32 mouse cellular contexts compared by ENCODE assay signal in the genomic region with DNA sequence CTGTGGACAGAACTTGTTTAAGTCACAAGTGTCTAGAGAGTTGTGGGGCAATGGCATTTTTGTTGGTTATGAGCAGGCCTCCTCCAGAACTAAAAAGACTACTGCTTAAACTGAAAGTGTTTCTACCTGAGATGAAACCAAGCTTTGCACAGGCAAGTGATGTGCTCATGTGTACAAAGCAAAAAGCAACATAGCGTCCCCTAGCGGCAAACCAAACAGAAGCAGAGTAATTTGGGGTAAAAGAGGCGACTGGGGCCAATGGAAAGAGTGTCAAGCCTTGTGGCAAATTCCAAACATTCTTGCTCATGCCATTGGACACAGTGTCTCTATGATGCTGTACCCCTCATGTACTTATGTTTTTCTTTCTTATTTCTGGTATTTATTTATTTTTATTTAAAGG. TPM values are rescaled to one million over a fixed set of nuclear protein-coding genes. Genes with fewer than 3 reads are reported as not detected.
DNase-seq lines count a peak whose midpoint lies in the region; ATAC-seq and TF ChIP-seq lines count a peak whose summit lies in the region.
"Had no signal": no experiment of that assay in that cellular context is flagged by ENCODE, and none has a peak within 500 bp of the region (broad histone marks: within the 10 kb centered on the region; RNA-seq: fewer than 3 reads in every experiment).

No protein-coding gene starts in this region.

- no peak for TF ChIP-seq EP300 in liver, postnatal 0 days (IDR thresholded peaks at IDR 0.05; ENCODE audit: low read depth)

- no peaks in the 10 kb centered on the region for H3K27me3 ChIP-seq in liver, postnatal 0 days (ENCODE audit: insufficient read depth, low read length)
- no peaks in the 10 kb centered on the region for H3K27me3 ChIP-seq in thymus, adult 2 months (ENCODE audit: control insufficient read depth, insufficient read depth, low read length)
- H3K27me3 ChIP-seq: embryonic facial prominence, embryonic 12.5 days; heart, embryonic 13.5 days; neural tube, embryonic 13.5 days had no signal

- no peak overlapping the region for H3K4me2 ChIP-seq in liver, postnatal 0 days (ENCODE audit: low read depth, low read length)
- H3K4me2 ChIP-seq: embryonic facial prominence, embryonic 12.5 days; heart, embryonic 13.5 days; hindbrain, embryonic 14.5 days; limb, embryonic 15.5 days; neural tube, embryonic 13.5 days had no signal

- peak; percentile 56 for TF ChIP-seq CTCF in liver, postnatal 0 days (IDR thresholded peaks at IDR 0.05; ENCODE audit: low read depth)
- TF ChIP-seq CTCF in thymus, adult 2 months (IDR thresholded peaks at IDR 0.05; ENCODE audit: borderline replicate concordance, control insufficient read depth, extremely low read depth, insufficient read depth, low read length, poor library complexity), result no peak

- no peak overlapping the region for H3K4me3 ChIP-seq in liver, postnatal 0 days (ENCODE audit: low read depth, low read length)
- H3K4me3 ChIP-seq in thymus, adult 2 months (ENCODE audit: control insufficient read depth, insufficient read depth, low read length), result no peak overlapping the region
- H3K4me3 ChIP-seq: embryonic facial prominence, embryonic 12.5 days; heart, adult 2 months; heart, embryonic 13.5 days; limb, embryonic 15.5 days; midbrain, embryonic 10.5 days; myocyte; neural tube, embryonic 13.5 days had no signal

- no peak for TF ChIP-seq POLR2A in thymus, adult 2 months (IDR thresholded peaks at IDR 0.05; ENCODE audit: control insufficient read depth, extremely low read depth, insufficient read depth, low read length, poor library complexity)

- H3K9me3 ChIP-seq in liver, postnatal 0 days (ENCODE audit: low read length), result no peaks in the 10 kb centered on the region
- H3K9me3 ChIP-seq: embryonic facial prominence, embryonic 12.5 days; heart, embryonic 13.5 days; limb, embryonic 15.5 days; midbrain, embryonic 10.5 days; neural tube, embryonic 13.5 days had no signal

- WGBS in liver, postnatal 0 days (ENCODE audit: insufficient replicate concordance), result 40% methylated on average over 3 of the region's 3 CpGs
- 53% methylated on average over 3 of the region's 3 CpGs for WGBS in thymus, adult 2 months

- H3K27ac ChIP-seq in liver, postnatal 0 days (ENCODE audit: low read depth), result no peak overlapping the region
- H3K27ac ChIP-seq in thymus, adult 2 months (ENCODE audit: control insufficient read depth, insufficient read depth, low read length), result no peak overlapping the region
- H3K27ac ChIP-seq: embryonic facial prominence, embryonic 12.5 days; heart, adult 2 months; heart, embryonic 13.5 days; hindbrain, embryonic 14.5 days; limb, embryonic 15.5 days; midbrain, embryonic 10.5 days; neural tube, embryonic 13.5 days had no signal

- no peak overlapping the region for H3K9ac ChIP-seq in liver, postnatal 0 days (replicated peaks)
- H3K9ac ChIP-seq: embryonic facial prominence, embryonic 12.5 days; heart, embryonic 13.5 days; hindbrain, embryonic 14.5 days; limb, embryonic 15.5 days; neural tube, embryonic 13.5 days had no signal

- peaks cover 6% of the 10 kb centered on the region for H3K4me1 ChIP-seq in liver, postnatal 0 days (ENCODE audit: insufficient read depth)
- H3K4me1 ChIP-seq in thymus, adult 2 months (replicated peaks; ENCODE audit: control insufficient read depth, insufficient read depth, low read length), result peaks cover 5% of the 10 kb centered on the region

- no peaks in the 10 kb centered on the region for H3K36me3 ChIP-seq in liver, postnatal 0 days (replicated peaks; ENCODE audit: insufficient read depth, low read length)
- no peaks in the 10 kb centered on the region for H3K36me3 ChIP-seq in thymus, adult 2 months (ENCODE audit: control insufficient read depth, insufficient read depth, low read length)
- H3K36me3 ChIP-seq: embryonic facial prominence, embryonic 12.5 days; heart, embryonic 13.5 days; limb, embryonic 15.5 days; midbrain, embryonic 10.5 days; neural tube, embryonic 13.5 days had no signal

- DNase-seq in CD4-positive, CD25-positive, alpha-beta regulatory T cell, adult 2 months (ENCODE audit: low read depth, low spot score), result peak; percentile 60
- no peak for DNase-seq in liver, postnatal 0 days
- no peak for DNase-seq in liver
- peak; percentile 48 for DNase-seq in thymus, postnatal 4 days
- no peak for DNase-seq in thymus, adult 2 months
- no peak for DNase-seq in embryo, embryonic 10 days (ENCODE audit: low spot score)
- no peak for DNase-seq in adrenal gland, adult 8-10 months
- DNase-seq: adrenal gland, postnatal 14 days; cerebellum, adult 11 months; cerebellum, adult 9-10 months; cerebellum, postnatal 36 days; embryo, embryonic 11 days; gastrocnemius, postnatal 25 days; heart, adult 2 months; heart, postnatal 10 days; kidney, adult 2 months; layer of hippocampus, postnatal 36 days; left cerebral cortex, postnatal 4 days; lung, postnatal 14 days; right cerebral cortex, postnatal 14 days; thymus, postnatal 25 days had no signal

- ATAC-seq in CD4-positive, CD25-positive, alpha-beta regulatory T cell, adult 4 months, result no peak
- no peak for ATAC-seq in liver, postnatal 0 days
- ATAC-seq: forebrain, embryonic 14.5 days; inflammation-experienced regulatory T-cells, adult 6 months; midbrain, embryonic 16.5 days had no signal

RNA-seq across cellular contexts. Expression of a gene that starts 16.1 kb away (rescaled TPM):
- polyA plus RNA-seq in CD4-positive, CD25-positive, alpha-beta regulatory T cell, adult 4 months (2017; shearing (Covaris generic)), result under 1 TPM in 1 of 2 experiments, not detected in 1; 0.42 TPM
- polyA plus RNA-seq in liver, postnatal 0 days (2015; fragmentation: Nextera tagmentation; extraction: Ambion mirVana), result 1.2 and 1.3 TPM in 2 replicates
- 36.3 and 41.9 TPM in 2 replicates for polyA plus RNA-seq in thymus, adult 2 months (2012; rRNA removed)
- 10 to 100 TPM in 2 of 4 experiments, 1 to 10 TPM in 2; 8.1 to 18.5 (median 13.8) TPM for total RNA-seq in adrenal gland, adult 8-10 months (2022)

RNA-seq across cellular contexts. Expression of a gene that starts 41.2 kb away (rescaled TPM):
- 100 to 1,000 TPM; 153 to 175 TPM for polyA plus RNA-seq in CD4-positive, CD25-positive, alpha-beta regulatory T cell, adult 4 months (2017; shearing (Covaris generic))
- 1.8 TPM in 2 replicates for polyA plus RNA-seq in liver, postnatal 0 days (2015; fragmentation: Nextera tagmentation; extraction: Ambion mirVana)
- 22.9 and 28.7 TPM in 2 replicates for polyA plus RNA-seq in thymus, adult 2 months (2012; rRNA removed)
- total RNA-seq in adrenal gland, adult 8-10 months (2022), result 1 to 10 TPM in 3 of 4 experiments, under 1 TPM in 1; 0.84 to 4.8 (median 2.1) TPM
- total RNA-seq: layer of hippocampus, postnatal 36 days had no signal
- polyA plus RNA-seq: forebrain, embryonic 14.5 days; midbrain, embryonic 10.5 days; midbrain, embryonic 16.5 days; myocyte had no signal

Comparison
In these comparisons a context has a peak if more than half of its experiments do, and no peak if none do; other contexts are left out.
1. DNase-seq: peak in CD4-positive, CD25-positive, alpha-beta regulatory T cell, adult 2 months (single experiment) and thymus, postnatal 4 days (single experiment); none in liver, postnatal 0 days (single experiment), liver (single experiment), thymus, adult 2 months (single experiment), embryo, embryonic 10 days (single experiment) and adrenal gland, adult 8-10 months (single experiment).
2. RNA of a gene that starts 16.1 kb away (polyA plus RNA-seq): 36.3 to 41.9 TPM in thymus, adult 2 months; 1.2 to 1.3 TPM in liver, postnatal 0 days and 0.42 TPM in CD4-positive, CD25-positive, alpha-beta regulatory T cell, adult 4 months; every median in the first group is over 10 times any median in the second.